Mouse (Mus musculus): ENCODE measurements at regions not wholly inside any gene's neighbourhood (a gene's known extent, or its start where the extent isn't known, plus 50 kb on each side); places are given as distances from the start of the nearest gene placed in this dataset.

- TF ChIP-seq CTCF (IDR thresholded peaks at IDR 0.05; ENCODE audit: insufficient read depth, low read length) (no peak), POLR2A (IDR thresholded peaks at IDR 0.05; ENCODE audit: borderline replicate concordance, extremely low read depth, low read depth, low read length) (no peak)
These were observed 81.5 kb upstream of the Tmc1 start for GRCm38 (mm10) chr19:21035505-21035904.

Data from lung, adult 2 months (tissue).